In the genomic region with DNA sequence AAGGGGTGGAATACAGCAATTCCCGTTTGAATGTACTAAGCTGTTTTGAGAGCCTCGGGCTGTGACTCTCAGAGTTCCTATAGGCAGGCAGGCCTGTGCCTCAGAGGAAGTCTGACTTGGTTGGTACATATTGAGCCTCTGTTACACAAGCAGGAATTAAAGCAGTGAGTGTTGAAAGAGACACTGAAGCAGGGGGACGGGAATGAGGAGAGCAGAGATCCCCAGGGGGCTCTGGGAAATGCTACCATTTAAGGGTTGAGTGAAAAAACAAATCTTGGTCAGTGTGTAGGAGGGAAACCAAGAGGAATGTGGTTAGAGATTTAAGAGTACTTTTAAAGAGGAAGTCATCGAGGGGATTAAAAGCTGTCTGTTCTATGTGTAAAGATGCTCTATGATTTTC, we compare ENCODE assay signal across 19 mouse cellular contexts. TPM values are rescaled to one million over a fixed set of nuclear protein-coding genes. Genes with fewer than 3 reads are reported as not detected.
DNase-seq lines count a peak whose midpoint lies in the region; ATAC-seq and TF ChIP-seq lines count a peak whose summit lies in the region.
"Had no signal": no experiment of that assay in that cellular context is flagged by ENCODE, and none has a peak within 500 bp of the region (broad histone marks: within the 10 kb centered on the region; RNA-seq: fewer than 3 reads in every experiment).

No protein-coding gene starts in this region.

- H3K27me3 ChIP-seq in heart, embryonic 10.5 days (ENCODE audit: insufficient read depth, poor library complexity, severe bottlenecking): no peaks in the 10 kb centered on the region
- no peaks in the 10 kb centered on the region for H3K27me3 ChIP-seq in lung, embryonic 14.5 days (ENCODE audit: insufficient read depth, low read length)
- H3K27me3 ChIP-seq in myocyte (ENCODE audit: control insufficient read depth, insufficient read depth, insufficient read length): no peaks in the 10 kb centered on the region
- H3K27me3 ChIP-seq: heart, embryonic 12.5 days; liver, embryonic 15.5 days; neural tube, embryonic 12.5 days had no signal

- no peak for TF ChIP-seq CTCF in lung, embryonic 14.5 days (IDR thresholded peaks at IDR 0.05; ENCODE audit: low read depth)

- no peak overlapping the region for H3K4me3 ChIP-seq in heart, embryonic 10.5 days
- H3K4me3 ChIP-seq in lung, embryonic 14.5 days (ENCODE audit: low read depth, low read length): no peak overlapping the region
- no peak overlapping the region for H3K4me3 ChIP-seq in brown adipose tissue, adult 24 weeks (ENCODE audit: insufficient read depth, low read depth, low read length)
- no peak overlapping the region for H3K4me3 ChIP-seq in myocyte
- H3K4me3 ChIP-seq: heart, embryonic 12.5 days; limb, embryonic 13.5 days; liver, embryonic 15.5 days; neural tube, embryonic 12.5 days had no signal

- no peak overlapping the region for H3K9ac ChIP-seq in lung, embryonic 14.5 days
- H3K9ac ChIP-seq: forebrain, postnatal 0 days; heart, embryonic 12.5 days; limb, embryonic 13.5 days; liver, embryonic 15.5 days; neural tube, embryonic 12.5 days had no signal

- ATAC-seq in lung, embryonic 14.5 days (ENCODE audit: insufficient read depth): no peak
- ATAC-seq in erythroblast, adult 5-6 weeks (replicated peaks; ENCODE audit: low FRiP score, poor library complexity, severe bottlenecking): no peak
- ATAC-seq: CD4-positive, CD25-positive, alpha-beta regulatory T cell, adult 4 months; forebrain, postnatal 0 days; intestine, postnatal 0 days; midbrain, embryonic 16.5 days had no signal

- DNase-seq in heart, adult 11 months: peak; percentile 90
- DNase-seq in heart, embryonic 10.5 days (ENCODE audit: low spot score): no peak
- peak; percentile 20 for DNase-seq in lung, embryonic 14.5 days
- DNase-seq in lung, adult 18-20 months: no peak
- DNase-seq in layer of hippocampus, adult 9-10 months (ENCODE audit: low spot score): no peak
- DNase-seq: cerebellum, postnatal 36 days; forebrain, postnatal 0 days; gastrocnemius, postnatal 14 days; layer of hippocampus, adult 9-11 months had no signal

- WGBS in heart, embryonic 10.5 days: 41% methylated on average over 4 of the region's 4 CpGs
- 36% methylated on average over 4 of the region's 4 CpGs for WGBS in lung, embryonic 14.5 days

- H3ac ChIP-seq in myocyte (ENCODE audit: control insufficient read depth, insufficient read length): no peak overlapping the region

- H3K79me2 ChIP-seq in myocyte (ENCODE audit: control insufficient read depth, insufficient read depth): no peaks in the 10 kb centered on the region

- H3K27ac ChIP-seq in heart, embryonic 10.5 days: no peak overlapping the region
- H3K27ac ChIP-seq in lung, embryonic 14.5 days (ENCODE audit: low read depth): no peak overlapping the region
- H3K27ac ChIP-seq in brown adipose tissue, adult 24 weeks (replicated peaks; ENCODE audit: low read depth, low read length): peak overlapping the region; percentile 78
- H3K27ac ChIP-seq: limb, embryonic 13.5 days; liver, embryonic 15.5 days; neural tube, embryonic 12.5 days had no signal

- no peaks in the 10 kb centered on the region for H3K36me3 ChIP-seq in heart, embryonic 10.5 days
- no peaks in the 10 kb centered on the region for H3K36me3 ChIP-seq in lung, embryonic 14.5 days (ENCODE audit: insufficient read depth)
- H3K36me3 ChIP-seq in myocyte (ENCODE audit: control insufficient read depth, insufficient read depth): no peaks in the 10 kb centered on the region
- H3K36me3 ChIP-seq: heart, embryonic 12.5 days; limb, embryonic 13.5 days; liver, embryonic 15.5 days; neural tube, embryonic 12.5 days had no signal

- peaks cover 17% of the 10 kb centered on the region for H3K4me1 ChIP-seq in heart, embryonic 10.5 days
- H3K4me1 ChIP-seq in lung, embryonic 14.5 days (ENCODE audit: insufficient read depth): peaks cover 11% of the 10 kb centered on the region
- H3K4me1 ChIP-seq in brown adipose tissue, adult 24 weeks (ENCODE audit: control insufficient read depth, insufficient read depth, insufficient read length, low read length): peaks cover 7% of the 10 kb centered on the region; the same call in 1 of the 2 replicates

- no peak for TF ChIP-seq POLR2A in myocyte (IDR thresholded peaks at IDR 0.05; ENCODE audit: insufficient read length, low read depth)

- H3K9me3 ChIP-seq in heart, embryonic 10.5 days: no peaks in the 10 kb centered on the region
- H3K9me3 ChIP-seq in lung, embryonic 14.5 days (ENCODE audit: low read depth, low read length): no peaks in the 10 kb centered on the region
- H3K9me3 ChIP-seq: heart, embryonic 12.5 days; limb, embryonic 13.5 days; liver, embryonic 15.5 days; neural tube, embryonic 12.5 days had no signal

- H3K4me2 ChIP-seq in lung, embryonic 14.5 days: no peak overlapping the region
- H3K4me2 ChIP-seq in myocyte (ENCODE audit: low read depth): peak overlapping the region; percentile 92
- H3K4me2 ChIP-seq: heart, embryonic 12.5 days; limb, embryonic 13.5 days; liver, embryonic 15.5 days; neural tube, embryonic 12.5 days had no signal

TF ChIP-seq in myocyte, 11 proteins besides CTCF, POLR2A, EP300 and RAD21:
- TF ChIP-seq TCF12 (IDR thresholded peaks at IDR 0.05; ENCODE audit: insufficient read depth, poor library complexity, severe bottlenecking) (no peak), REST (IDR thresholded peaks at IDR 0.05; ENCODE audit: insufficient read depth, insufficient read length) (no peak), CEBPB (IDR thresholded peaks at IDR 0.05; ENCODE audit: insufficient read depth, poor library complexity, severe bottlenecking) (peak; percentile 77), E2F4 (IDR thresholded peaks at IDR 0.05; ENCODE audit: insufficient read depth) (no peak), USF1 (IDR thresholded peaks at IDR 0.05; ENCODE audit: low read depth) (no peak), SRF (IDR thresholded peaks at IDR 0.05; ENCODE audit: control insufficient read depth, insufficient read length, low read depth) (peak; percentile 23)

RNA-seq across cellular contexts. Expression of gene Gtdc1, which starts 49.0 kb away (rescaled TPM):
- polyA plus RNA-seq in heart, embryonic 10.5 days (2016; fragmentation: Nextera tagmentation; extraction: Ambion mirVana): 10.5 and 10.7 TPM in 2 replicates
- 14.2 and 15.2 TPM in 2 replicates for polyA plus RNA-seq in lung, embryonic 14.5 days (2014; fragmentation: Nextera tagmentation; extraction: Ambion mirVana)
- polyA plus RNA-seq in brown adipose tissue, adult 24 weeks (2012; ENCODE audit: insufficient read depth, insufficient read length, missing spikeins): 5.3 and 13.3 TPM in 2 replicates
- polyA plus RNA-seq in myocyte (2012; fragmentation: generic; extraction: Trizol): 4.9 TPM
- 6.1 and 13.3 TPM in 2 replicates for total RNA-seq in erythroblast, adult 5-6 weeks (2015; ENCODE audit: low replicate concordance)
- total RNA-seq in erythroblast, adult 5-6 weeks (2017; ENCODE audit: low replicate concordance): 7.9 and 17.7 TPM in 2 replicates

Comparison
In these comparisons a context has a peak if more than half of its experiments do, and no peak if none do; other contexts are left out.
1. DNase-seq: peak in heart, adult 11 months (single experiment) and lung, embryonic 14.5 days (single experiment); none in heart, embryonic 10.5 days (single experiment), lung, adult 18-20 months (0 of 2) and layer of hippocampus, adult 9-10 months (single experiment).